Mouse (Mus musculus): Measurements from ENCODE around the gene Slco3a1. TPM values are rescaled to one million over a fixed set of nuclear protein-coding genes. Genes with fewer than 3 reads are reported as not detected.
A peak's percentile ranks its signal among the peaks of the same experiment; 100 is the strongest.

Slco3a1 gene
- polyA plus RNA-seq, 1 experiment from 2014 or later: 42.8 TPM

GRCm38 (mm10) chr7:74320635-74321034 is 233.9 kb downstream of the Slco3a1 start:
- TF ChIP-seq EP300 (IDR thresholded peaks at IDR 0.05) (no peak), CTCF (IDR thresholded peaks at IDR 0.05) (no peak)
- Histone ChIP-seq H3K27ac (ENCODE audit: low read length) (no peak overlapping the region), H3K9me3 (ENCODE audit: low read length) (no peaks in the 10 kb centered on the region), H3K4me1 (ENCODE audit: insufficient read depth, low read depth, low read length) (peaks cover 4% of the 10 kb centered on the region), H3K4me3 (ENCODE audit: low read depth, low read length) (no peak overlapping the region), H3K9ac (replicated peaks; ENCODE audit: low read depth) (no peak overlapping the region), H3K4me2 (replicated peaks; ENCODE audit: low read depth, low read length) (no peak overlapping the region), H3K36me3 (ENCODE audit: insufficient read depth, low read length) (no peaks in the 10 kb centered on the region), H3K27me3 (replicated peaks; ENCODE audit: insufficient read depth, low read length) (no peaks in the 10 kb centered on the region)
- ATAC-seq (no peak), DNase-seq (ENCODE audit: low spot score) (no peak)
- WGBS: 91% methylated on average over 5 of the region's 5 CpGs

- DNase-seq (ENCODE audit: low spot score) (peak; percentile 19), ATAC-seq (no peak)
- Histone ChIP-seq H3K9me3 (ENCODE audit: low read length) (no peaks in the 10 kb centered on the region), H3K27ac (ENCODE audit: low read length) (no peak overlapping the region), H3K27me3 (replicated peaks; ENCODE audit: insufficient read depth, low read length) (no peaks in the 10 kb centered on the region), H3K9ac (replicated peaks; ENCODE audit: low read depth) (no peak overlapping the region), H3K4me3 (ENCODE audit: low read depth, low read length) (no peak overlapping the region), H3K4me2 (replicated peaks; ENCODE audit: low read depth, low read length) (no peak overlapping the region), H3K36me3 (ENCODE audit: insufficient read depth, low read length) (no peaks in the 10 kb centered on the region), H3K4me1 (ENCODE audit: insufficient read depth, low read depth, low read length) (peaks cover 4% of the 10 kb centered on the region; the same call in 1 of the 2 replicates)
- WGBS: 56% methylated on average over 3 of the region's 3 CpGs
- no peak for TF ChIP-seq CTCF (IDR thresholded peaks at IDR 0.05)
- no peak for TF ChIP-seq EP300 (IDR thresholded peaks at IDR 0.05)
Measured at GRCm38 (mm10) chr7:74315836-74316435, 238.6 kb downstream of the Slco3a1 start.

- TF ChIP-seq EP300 (IDR thresholded peaks at IDR 0.05) (no peak), CTCF (IDR thresholded peaks at IDR 0.05) (no peak)
- Histone ChIP-seq H3K4me1 (ENCODE audit: insufficient read depth, low read depth, low read length) (peaks cover 4% of the 10 kb centered on the region; the same call in 1 of the 2 replicates), H3K36me3 (ENCODE audit: insufficient read depth, low read length) (no peaks in the 10 kb centered on the region), H3K4me2 (replicated peaks; ENCODE audit: low read depth, low read length) (no peak overlapping the region), H3K9ac (replicated peaks; ENCODE audit: low read depth) (no peak overlapping the region), H3K27ac (ENCODE audit: low read length) (no peak overlapping the region), H3K4me3 (ENCODE audit: low read depth, low read length) (no peak overlapping the region), H3K9me3 (ENCODE audit: low read length) (no peaks in the 10 kb centered on the region), H3K27me3 (replicated peaks; ENCODE audit: insufficient read depth, low read length) (no peaks in the 10 kb centered on the region)
- ATAC-seq (no peak), DNase-seq (ENCODE audit: low spot score) (no peak)
- WGBS: 75% methylated on average over 1 of the region's 1 CpGs
Measured at GRCm38 (mm10) chr7:74314276-74314675, 240.3 kb downstream of the Slco3a1 start.

GRCm38 (mm10) chr7:74313279-74314105 is 241.1 kb downstream of the Slco3a1 start:
- Histone ChIP-seq H3K36me3 (ENCODE audit: insufficient read depth, low read length) (no peaks in the 10 kb centered on the region), H3K27ac (ENCODE audit: low read length) (no peak overlapping the region), H3K4me1 (ENCODE audit: insufficient read depth, low read depth, low read length) (peaks cover 4% of the 10 kb centered on the region; the same call in 1 of the 2 replicates), H3K27me3 (replicated peaks; ENCODE audit: insufficient read depth, low read length) (no peaks in the 10 kb centered on the region), H3K4me2 (replicated peaks; ENCODE audit: low read depth, low read length) (no peak overlapping the region), H3K4me3 (ENCODE audit: low read depth, low read length) (no peak overlapping the region), H3K9ac (replicated peaks; ENCODE audit: low read depth) (no peak overlapping the region), H3K9me3 (ENCODE audit: low read length) (no peaks in the 10 kb centered on the region)
- DNase-seq (ENCODE audit: low spot score) (no peak), ATAC-seq (no peak)
- WGBS: 91% methylated on average over 6 of the region's 6 CpGs
- TF ChIP-seq EP300 (IDR thresholded peaks at IDR 0.05) (no peak), CTCF (IDR thresholded peaks at IDR 0.05) (no peak)

- 58% methylated on average over 4 of the region's 4 CpGs for WGBS
- ATAC-seq (no peak), DNase-seq (ENCODE audit: low spot score) (no peak)
- peaks cover 4% of the 10 kb centered on the region; the same call in 1 of the 2 replicates for H3K4me1 ChIP-seq (ENCODE audit: insufficient read depth, low read depth, low read length)
- no peak overlapping the region for H3K27ac ChIP-seq (ENCODE audit: low read length)
- H3K9ac ChIP-seq (replicated peaks; ENCODE audit: low read depth): no peak overlapping the region
- H3K4me3 ChIP-seq (ENCODE audit: low read depth, low read length): no peak overlapping the region
- no peaks in the 10 kb centered on the region for H3K27me3 ChIP-seq (replicated peaks; ENCODE audit: insufficient read depth, low read length)
- TF ChIP-seq CTCF (IDR thresholded peaks at IDR 0.05) (no peak), EP300 (IDR thresholded peaks at IDR 0.05) (no peak)
- H3K9me3 ChIP-seq (ENCODE audit: low read length): no peaks in the 10 kb centered on the region
- H3K4me2 ChIP-seq (replicated peaks; ENCODE audit: low read depth, low read length): no peak overlapping the region
- H3K36me3 ChIP-seq (ENCODE audit: insufficient read depth, low read length): no peaks in the 10 kb centered on the region
Measured at GRCm38 (mm10) chr7:74311536-74311935, 243.0 kb downstream of the Slco3a1 start.

GRCm38 (mm10) chr7:74303611-74304300 is 250.8 kb downstream of the Slco3a1 start:
- no peak for DNase-seq (ENCODE audit: low spot score)
- Histone ChIP-seq H3K27ac (ENCODE audit: low read length) (no peak overlapping the region), H3K36me3 (ENCODE audit: insufficient read depth, low read length) (peaks cover 3% of the 10 kb centered on the region; the same call in 1 of the 2 replicates), H3K4me3 (ENCODE audit: low read depth, low read length) (no peak overlapping the region), H3K9ac (replicated peaks; ENCODE audit: low read depth) (no peak overlapping the region), H3K27me3 (replicated peaks; ENCODE audit: insufficient read depth, low read length) (no peaks in the 10 kb centered on the region), H3K4me2 (replicated peaks; ENCODE audit: low read depth, low read length) (no peak overlapping the region), H3K9me3 (ENCODE audit: low read length) (no peaks in the 10 kb centered on the region), H3K4me1 (ENCODE audit: insufficient read depth, low read depth, low read length) (no peaks in the 10 kb centered on the region)
- no peak for TF ChIP-seq EP300 (IDR thresholded peaks at IDR 0.05)
- TF ChIP-seq CTCF (IDR thresholded peaks at IDR 0.05): no peak
- WGBS: 72% methylated on average over 14 of the region's 14 CpGs
- ATAC-seq: no peak

Data from lung, postnatal 0 days (tissue).